Mouse (Mus musculus) midbrain, postnatal 0 days (tissue): ENCODE measurements around the gene Dtx4. TPM values are rescaled to one million over a fixed set of nuclear protein-coding genes. Genes with fewer than 3 reads are reported as not detected.

ENCODE experiments used
- ATAC-seq: fragments of 200-750 bp; cut with Nextera tagmentation; 2 replicates; pipeline ENCODE4 v1.8.0; 2017; ENCODE audit warnings: moderate number of reproducible peaks, mild to moderate bottlenecking, moderate TSS enrichment, moderate library complexity; ENCODE audit not compliant: low FRiP score
- DNase-seq: peaks from one replicate; pipeline ENCODE4 v3.0.0-alpha.2; 2015; ENCODE audit warnings: low spot score
- H3K27ac ChIP-seq: fragments of 300-500 bp; sonication (generic); 2 replicates; pipeline ENCODE4 v1.5.1; 2014; ENCODE audit warnings: low read depth, mild to moderate bottlenecking, low read length, mixed read lengths
- H3K27me3 ChIP-seq: fragments of 300-500 bp; sonication (generic); 2 replicates; pipeline ENCODE4 v1.6.1; 2014; ENCODE audit warnings: low read length, control low read depth, mixed read lengths; ENCODE audit not compliant: insufficient read depth
- H3K36me3 ChIP-seq: fragments of 300-500 bp; sonication (generic); 2 replicates; pipeline ENCODE4 v1.6.1; 2014; ENCODE audit warnings: low read length, control low read depth, mixed read lengths; ENCODE audit not compliant: insufficient read depth
- H3K4me1 ChIP-seq: fragments of 300-500 bp; sonication (generic); 2 replicates; pipeline ENCODE4 v1.6.1; 2014; ENCODE audit warnings: mild to moderate bottlenecking, control low read depth, antibody characterized with exemption, low read length, mixed read lengths; ENCODE audit not compliant: insufficient read depth
- H3K4me2 ChIP-seq: fragments of 300-500 bp; sonication (generic); 2 replicates; pipeline ENCODE4 v1.6.1; 2014; ENCODE audit warnings: low read depth, mild to moderate bottlenecking, low read length, mixed read lengths; ENCODE audit not compliant: poor library complexity, severe bottlenecking
- H3K4me3 ChIP-seq: fragments of 300-500 bp; sonication (generic); 2 replicates; pipeline ENCODE4 v1.5.1; 2014; ENCODE audit warnings: low read depth, mild to moderate bottlenecking, low read length, moderate library complexity
- H3K9ac ChIP-seq: fragments of 300-500 bp; sonication (generic); replicated peaks from 2 replicates; pipeline ENCODE4 v1.6.1; 2014; ENCODE audit warnings: mild to moderate bottlenecking, low read length, moderate library complexity, mixed read lengths; ENCODE audit not compliant: poor library complexity, severe bottlenecking
- H3K9me3 ChIP-seq: fragments of 300-500 bp; sonication (generic); 2 replicates; pipeline ENCODE4 v1.6.1; 2016; ENCODE audit warnings: low read length, control low read depth
- CTCF ChIP-seq: IDR thresholded peaks from 2 replicates; pipeline ENCODE4 v1.5.1; 2016; ENCODE audit warnings: antibody characterized with exemption, mild to moderate bottlenecking
- WGBS: fragments of 180-500 bp; shearing (Covaris S2); extraction: QIAGEN DNeasy Blood & Tissue Kit; methylation state at CpG from one replicate; pipeline ENCODE4 v1.1.7; 2014; 5-methylcytosine and 5-hydroxymethylcytosine counted together
- polyA plus RNA-seq: library from polyadenylated mRNA; unstranded; fragments of >200 nt; fragmentation: Nextera tagmentation; extraction: Ambion mirVana; gene quantifications from 2 replicates; pipeline ENCODE4 v1.2.1, GENCODE M21; 2015
- total RNA-seq: library from RNA; depleted of rRNA; stranded (reverse); fragments of >200 nt; gene quantifications from 2 replicates; pipeline ENCODE4 v1.2.3, GENCODE M21; 2014

Gene Dtx4
- total and polyA plus RNA-seq, 2 experiments from 2014 or later = 26.3 to 57.5 TPM

GRCm38 (mm10) chr19:12467436-12467835, 33.8 kb downstream of the Dtx4 start:
- no peak overlapping the region for H3K4me2 ChIP-seq
- H3K4me1 ChIP-seq = no peaks in the 10 kb centered on the region
- 0 out of 2 replicates have a peak, but pooled peaks have one; percentile 32 for ATAC-seq
- no peaks in the 10 kb centered on the region for H3K9me3 ChIP-seq
- H3K27ac ChIP-seq = no peak overlapping the region
- peaks cover 28% of the 10 kb centered on the region for H3K36me3 ChIP-seq
- H3K9ac ChIP-seq = no peak overlapping the region
- peak; percentile 72 for TF ChIP-seq CTCF
- DNase-seq = peak; percentile 50
- WGBS = 79% methylated on average over 5 of the region's 5 CpGs
- no peak overlapping the region for H3K4me3 ChIP-seq
- no peaks in the 10 kb centered on the region for H3K27me3 ChIP-seq

GRCm38 (mm10) chr19:12466204-12466603, 35.0 kb downstream of the Dtx4 start:
- H3K4me3 ChIP-seq = no peak overlapping the region
- H3K27me3 ChIP-seq = no peaks in the 10 kb centered on the region
- no peaks in the 10 kb centered on the region for H3K4me1 ChIP-seq
- no peak overlapping the region for H3K9ac ChIP-seq
- peak; percentile 89 for TF ChIP-seq CTCF
- 25% methylated on average over 7 of the region's 7 CpGs for WGBS
- no peaks in the 10 kb centered on the region for H3K9me3 ChIP-seq
- H3K36me3 ChIP-seq = peaks cover 26% of the 10 kb centered on the region
- H3K4me2 ChIP-seq = no peak overlapping the region
- no peak overlapping the region for H3K27ac ChIP-seq
- ATAC-seq (peak; percentile 34; the same call in 1 of the 2 replicates), DNase-seq (peak; percentile 63)

GRCm38 (mm10) chr19:12465530-12466144, 35.6 kb downstream of the Dtx4 start:
- WGBS = 92% methylated on average over 10 of the region's 10 CpGs
- 0 out of 2 replicates have a peak, but pooled peaks have one; percentile 14 for ATAC-seq
- Histone ChIP-seq H3K27me3 (no peaks in the 10 kb centered on the region), H3K27ac (no peak overlapping the region), H3K4me3 (no peak overlapping the region), H3K4me1 (no peaks in the 10 kb centered on the region), H3K36me3 (peaks cover 21% of the 10 kb centered on the region), H3K4me2 (no peak overlapping the region), H3K9me3 (no peaks in the 10 kb centered on the region), H3K9ac (no peak overlapping the region)
- DNase-seq = no peak
- no peak for TF ChIP-seq CTCF

- H3K4me2 ChIP-seq = no peak overlapping the region
- no peak overlapping the region for H3K27ac ChIP-seq
- no peaks in the 10 kb centered on the region for H3K4me1 ChIP-seq
- H3K9me3 ChIP-seq = no peaks in the 10 kb centered on the region
- no peak for TF ChIP-seq CTCF
- WGBS = 83% methylated on average over 4 of the region's 4 CpGs
- H3K9ac ChIP-seq = no peak overlapping the region
- DNase-seq (no peak), ATAC-seq (no peak)
- no peaks in the 10 kb centered on the region for H3K27me3 ChIP-seq
- no peak overlapping the region for H3K4me3 ChIP-seq
- H3K36me3 ChIP-seq = peaks cover 17% of the 10 kb centered on the region
Measured at GRCm38 (mm10) chr19:12464674-12465073, 36.6 kb downstream of the Dtx4 start.

GRCm38 (mm10) chr19:12464127-12464526, 37.1 kb downstream of the Dtx4 start:
- H3K36me3 ChIP-seq = peaks cover 12% of the 10 kb centered on the region
- no peak for TF ChIP-seq CTCF
- 81% methylated on average over 5 of the region's 5 CpGs for WGBS
- no peaks in the 10 kb centered on the region for H3K4me1 ChIP-seq
- no peak overlapping the region for H3K4me2 ChIP-seq
- no peaks in the 10 kb centered on the region for H3K27me3 ChIP-seq
- no peak overlapping the region for H3K9ac ChIP-seq
- H3K27ac ChIP-seq = no peak overlapping the region
- ATAC-seq (no peak), DNase-seq (no peak)
- no peaks in the 10 kb centered on the region for H3K9me3 ChIP-seq
- no peak overlapping the region for H3K4me3 ChIP-seq

- H3K27me3 ChIP-seq = no peaks in the 10 kb centered on the region
- no peak overlapping the region for H3K9ac ChIP-seq
- no peaks in the 10 kb centered on the region for H3K9me3 ChIP-seq
- H3K36me3 ChIP-seq = peaks cover 8% of the 10 kb centered on the region
- TF ChIP-seq CTCF = no peak
- ATAC-seq (no peak), DNase-seq (no peak)
- H3K4me2 ChIP-seq = no peak overlapping the region
- no peaks in the 10 kb centered on the region for H3K4me1 ChIP-seq
- 17% methylated on average over 1 of the region's 1 CpGs for WGBS
- no peak overlapping the region for H3K4me3 ChIP-seq
- H3K27ac ChIP-seq = no peak overlapping the region
Measured at GRCm38 (mm10) chr19:12463722-12464035, 37.6 kb downstream of the Dtx4 start.
